Mouse (Mus musculus) natural killer cell, adult 2 months (primary cell): ENCODE results near the gene Dnajb11.

Source experiments
- DNase-seq, 2 experiments: peaks; one replicate each; pipeline ENCODE4 v3.0.0; 2022; ENCODE audit warnings: low spot score in 2 of 2

The Dnajb11 gene

GRCm38 (mm10) chr16:22881487-22881886 lies 23.8 kb downstream of the Dnajb11 start:
- no peak for DNase-seq

DNA sequence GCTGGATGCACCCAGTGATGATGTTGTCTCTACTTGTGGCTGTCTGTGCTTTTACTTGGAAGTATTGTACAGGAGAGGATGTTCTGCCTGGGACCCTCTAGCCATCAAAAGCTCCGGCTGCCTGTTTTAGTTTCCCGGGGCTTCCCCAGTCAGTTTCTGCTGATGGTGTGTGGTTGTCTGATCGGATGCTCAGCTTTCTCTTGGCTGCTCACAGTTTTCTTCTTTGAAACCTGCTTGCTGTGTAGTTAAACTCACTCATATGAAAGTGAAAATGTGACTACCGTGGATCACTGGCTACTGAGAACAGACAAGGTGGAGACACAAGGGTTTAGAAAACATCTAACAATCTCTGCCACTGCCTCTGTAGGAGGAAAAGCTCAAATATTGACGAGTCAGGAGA lies 25.8 kb downstream of the Dnajb11 start:
- peak in 1 of 2 experiments; percentile 6 for DNase-seq

- DNase-seq, result peak in 1 of 2 experiments; percentile 5
Measured at GRCm38 (mm10) chr16:22885356-22885755, 27.7 kb downstream of the Dnajb11 start.

DNA sequence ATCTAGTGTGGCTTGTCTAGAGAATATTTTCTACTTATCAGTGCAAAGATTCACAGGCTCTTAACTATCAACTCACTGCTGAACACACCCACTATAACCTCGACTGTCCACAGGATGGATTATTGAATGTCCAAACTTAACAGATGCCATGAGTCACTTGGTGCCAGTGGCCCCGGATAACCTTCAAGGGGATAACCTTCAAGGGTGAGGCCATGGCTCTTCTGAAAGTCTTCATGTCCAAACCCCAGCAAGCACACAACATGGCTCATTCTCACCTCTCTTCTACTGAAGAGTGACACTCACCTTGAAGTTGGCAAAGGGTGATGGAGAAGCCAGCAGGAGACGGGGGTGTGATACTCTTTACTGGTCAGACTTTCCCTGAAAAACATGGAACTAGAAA lies 29.1 kb downstream of the Dnajb11 start:
- DNase-seq, result no peak

GRCm38 (mm10) chr16:22888835-22889234 lies 31.2 kb downstream of the Dnajb11 start:
- no peak for DNase-seq

GRCm38 (mm10) chr16:22889716-22890115 lies 32.1 kb downstream of the Dnajb11 start:
- no peak for DNase-seq

DNA sequence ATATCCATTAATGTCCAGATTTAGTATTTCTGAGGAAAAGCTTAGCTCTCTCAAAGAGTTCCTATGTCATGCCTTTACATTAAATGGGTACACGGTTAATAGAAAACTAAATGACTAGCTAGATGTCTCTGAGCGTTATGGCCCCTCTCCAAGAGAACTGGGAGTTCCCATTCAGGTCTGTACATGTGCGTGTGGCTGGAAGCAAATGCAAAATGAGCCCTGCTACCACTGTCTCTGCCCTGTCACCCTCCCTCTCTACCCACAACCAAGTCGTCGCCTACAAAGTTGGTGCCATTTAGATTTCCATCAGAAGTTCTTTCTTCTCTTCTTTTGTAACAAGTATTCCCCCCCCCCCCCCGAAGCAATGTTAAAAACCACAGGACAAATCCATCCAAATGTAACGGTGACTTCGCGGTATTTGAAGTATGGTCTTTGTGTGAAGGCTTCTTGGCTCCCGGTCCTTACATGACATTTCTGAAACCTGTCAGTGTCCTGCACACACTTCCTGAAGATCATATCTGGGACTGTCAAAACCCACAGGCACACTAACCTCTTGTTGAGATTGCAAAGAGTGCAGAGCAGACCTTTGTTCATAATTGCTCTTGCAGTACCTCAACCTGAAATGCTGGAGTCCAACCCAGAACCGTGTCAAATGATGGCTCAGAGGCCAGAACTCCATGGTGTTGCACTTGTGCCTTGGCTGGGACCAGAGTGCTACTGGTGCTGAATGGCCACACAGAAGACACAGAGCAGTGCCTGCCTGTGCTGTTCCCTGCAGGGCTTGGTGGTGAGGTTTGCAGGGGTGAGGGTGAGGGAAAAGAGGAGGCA lies 33.3 kb downstream of the Dnajb11 start, which contains the start of gene Ahsg:
TSS of gene Ahsg (plus strand) at position 595 of the 828 bp plus-strand sequence.
- DNase-seq, result no peak

- no peak for DNase-seq
Measured at GRCm38 (mm10) chr16:22891733-22892154, 34.1 kb downstream of the Dnajb11 start.

- no peak for DNase-seq
Measured at GRCm38 (mm10) chr16:22894095-22894494, 36.5 kb downstream of the Dnajb11 start.

DNA sequence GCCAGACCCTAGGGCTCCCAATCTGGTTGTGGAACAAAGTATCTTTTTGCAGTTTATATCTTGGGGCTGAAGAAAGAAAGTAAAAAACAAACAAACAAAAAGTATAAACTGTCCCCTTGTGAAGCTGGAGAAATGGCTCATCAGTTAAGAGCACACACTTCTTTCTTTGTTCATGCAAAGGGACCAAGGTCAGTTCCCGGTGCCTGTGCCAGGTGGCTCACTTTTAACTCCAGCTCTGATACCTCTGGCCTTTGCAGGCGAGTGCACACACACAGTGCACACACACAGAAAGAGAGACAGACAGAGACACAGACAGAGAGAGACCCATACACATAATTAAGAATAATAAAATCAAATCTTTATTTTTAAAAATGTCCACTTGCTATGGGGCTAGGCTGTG lies 39.0 kb downstream of the Dnajb11 start:
- no peak for DNase-seq

DNA sequence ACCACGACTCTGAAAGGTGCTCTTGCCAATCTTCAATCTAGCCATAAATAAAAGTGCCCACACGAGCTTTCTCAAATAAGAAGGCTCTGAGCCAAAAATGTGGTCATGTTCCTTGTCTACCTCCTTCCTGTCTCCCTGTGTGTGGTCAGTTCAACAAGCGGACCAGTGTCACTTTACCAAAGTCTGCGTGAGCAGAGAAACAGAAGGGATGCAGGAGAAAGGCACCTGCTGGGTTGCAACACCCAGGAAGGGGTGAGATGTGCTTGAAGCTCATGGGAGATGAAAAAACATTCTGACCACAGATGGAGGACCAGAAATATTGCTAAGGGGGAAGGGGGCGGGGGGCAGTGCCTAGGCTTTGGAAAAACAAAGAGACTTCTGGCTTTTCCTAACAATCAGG lies 41.7 kb downstream of the Dnajb11 start:
- no peak for DNase-seq

DNA sequence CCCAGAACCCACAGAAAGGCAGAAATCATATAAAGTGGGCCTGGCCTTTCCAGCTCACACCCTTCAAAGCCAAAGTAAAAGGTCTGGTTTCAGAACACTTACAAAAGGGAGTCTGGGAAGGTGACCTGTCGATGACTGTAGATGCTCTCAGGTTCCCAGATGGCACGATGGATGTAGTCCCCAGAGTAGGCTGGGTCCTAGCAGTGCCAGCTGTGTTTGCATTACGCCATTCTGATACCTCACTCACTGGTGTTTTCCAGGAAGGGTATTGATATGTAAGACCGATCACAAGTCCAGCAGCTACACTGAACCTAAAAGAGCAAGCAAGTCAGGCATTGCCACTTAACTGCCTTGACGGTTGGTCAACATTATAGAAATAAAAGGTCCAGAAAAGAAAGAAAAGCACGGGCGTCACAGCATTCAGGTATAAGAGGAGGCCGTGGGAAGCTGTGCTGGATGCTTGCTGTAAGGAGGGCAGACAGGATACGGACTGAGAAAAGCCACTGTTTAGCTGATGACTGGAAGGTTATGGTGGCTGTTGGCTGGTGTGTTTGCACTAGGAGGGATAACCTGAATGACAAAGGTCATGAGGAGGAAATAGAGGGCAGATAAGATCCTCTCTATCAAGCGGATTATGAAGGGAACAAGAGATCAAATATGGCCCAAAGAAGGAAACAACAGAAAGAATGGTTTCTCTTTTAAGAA lies 42.4 kb downstream of the Dnajb11 start:
- no peak for DNase-seq

GRCm38 (mm10) chr16:22901326-22901725 lies 43.7 kb downstream of the Dnajb11 start:
- DNase-seq, result no peak

DNA sequence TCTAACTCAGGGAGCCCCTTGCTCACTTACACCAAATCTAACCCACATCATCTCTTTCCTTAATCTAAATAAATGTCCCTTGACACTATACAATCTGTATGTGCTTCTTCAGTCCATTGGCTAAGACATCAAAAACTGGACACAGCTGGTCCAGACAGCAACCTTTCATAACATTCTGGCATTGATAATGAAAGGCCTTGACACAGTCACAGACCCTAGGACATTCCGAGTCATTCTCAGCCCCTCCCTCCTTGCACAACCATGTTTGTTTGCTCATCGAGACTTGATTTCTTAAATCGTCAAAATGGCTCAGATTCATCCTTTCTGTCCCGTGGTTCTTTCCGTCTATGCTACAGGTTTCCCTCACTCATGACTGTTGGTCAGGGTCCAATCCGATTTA lies 51.6 kb downstream of the Dnajb11 start:
- DNase-seq, result no peak

GRCm38 (mm10) chr16:22911986-22912385 lies 54.3 kb downstream of the Dnajb11 start:
- no peak for DNase-seq

GRCm38 (mm10) chr16:22912886-22913285 lies 55.2 kb downstream of the Dnajb11 start:
- DNase-seq, result no peak

- DNase-seq, result no peak
Measured at GRCm38 (mm10) chr16:22914276-22914675, 56.6 kb downstream of the Dnajb11 start.

GRCm38 (mm10) chr16:22918034-22918433 lies 60.4 kb downstream of the Dnajb11 start, which contains the start of gene Fetub:
Fetub (plus strand) TSS chr16:22918334.
- no peak for DNase-seq

- no peak for DNase-seq
Measured at GRCm38 (mm10) chr16:22918664-22919312, 61.1 kb downstream of the Dnajb11 start.

GRCm38 (mm10) chr16:22919971-22920854 lies 62.6 kb downstream of the Dnajb11 start:
- DNase-seq, result no peak

DNA sequence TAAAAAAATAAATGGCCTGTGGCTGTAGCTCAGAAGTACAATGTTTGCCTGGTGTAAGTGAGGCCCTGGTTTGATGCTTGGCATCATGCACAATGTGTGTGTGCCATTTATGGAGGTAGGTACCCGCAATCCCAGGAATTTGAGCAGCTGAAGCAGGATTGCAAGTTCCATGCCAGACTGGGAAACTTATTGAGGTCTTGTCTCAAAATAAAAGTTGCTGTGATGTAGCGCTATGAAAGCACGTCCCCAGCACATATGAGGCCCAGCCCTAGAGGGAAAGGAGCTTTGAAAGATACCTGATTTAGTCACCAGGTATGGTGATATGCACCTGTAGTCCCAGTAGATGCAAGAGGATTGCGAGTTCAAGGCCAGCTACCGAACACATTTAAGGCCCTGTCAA lies 64.1 kb downstream of the Dnajb11 start:
- DNase-seq, result no peak
